In the genomic region with DNA sequence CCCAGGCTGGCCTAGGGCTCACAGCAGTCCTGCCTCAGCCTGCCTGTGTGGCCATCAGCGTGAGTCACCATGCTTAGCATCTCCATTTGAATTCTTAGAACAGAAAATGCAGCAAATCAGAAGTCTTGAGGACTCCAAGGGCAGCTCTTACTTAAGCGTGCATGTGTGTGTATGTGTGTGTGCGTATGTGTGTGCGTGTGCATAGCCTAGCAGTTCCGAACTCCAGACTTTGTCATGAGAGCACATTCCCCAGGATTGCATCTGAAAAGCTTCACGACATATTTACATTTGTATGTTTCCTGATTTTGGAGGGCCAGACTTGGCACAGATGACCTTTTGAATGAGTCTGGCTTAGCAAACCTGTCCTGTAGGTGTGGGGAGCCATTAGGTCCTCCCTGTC, we compare ENCODE assay signal across 22 mouse cellular contexts. TPM values are rescaled to one million over a fixed set of nuclear protein-coding genes. Genes with fewer than 3 reads are reported as not detected.
A peak's percentile ranks its signal among the peaks of the same experiment; 100 is the strongest.
DNase-seq lines count a peak whose midpoint lies in the region; ATAC-seq and TF ChIP-seq lines count a peak whose summit lies in the region.
"Had no signal": no experiment of that assay in that cellular context is flagged by ENCODE, and none has a peak within 500 bp of the region (broad histone marks: within the 10 kb centered on the region; RNA-seq: fewer than 3 reads in every experiment).

No protein-coding gene starts in this region.

- no peak overlapping the region for H3K4me3 ChIP-seq in liver, embryonic 12.5 days
- no peak overlapping the region for H3K4me3 ChIP-seq in liver, postnatal 0 days (ENCODE audit: low read depth, low read length)
- no peak overlapping the region for H3K4me3 ChIP-seq in lung, embryonic 15.5 days
- H3K4me3 ChIP-seq in lung, adult 2 months (replicated peaks; ENCODE audit: extremely low read depth, low read depth, low read length): no peak overlapping the region
- H3K4me3 ChIP-seq in intestine, embryonic 15.5 days (replicated peaks): no peak overlapping the region
- H3K4me3 ChIP-seq in intestine, postnatal 0 days (ENCODE audit: low read depth, low read length): no peak overlapping the region
- H3K4me3 ChIP-seq: embryonic facial prominence, embryonic 15.5 days; erythroblast, embryonic 14.5 days; forebrain, embryonic 10.5 days; gastrocnemius, adult 2 months; heart, embryonic 13.5 days had no signal

- H3K9me3 ChIP-seq in liver, embryonic 12.5 days (replicated peaks): no peaks in the 10 kb centered on the region
- no peaks in the 10 kb centered on the region for H3K9me3 ChIP-seq in liver, postnatal 0 days (ENCODE audit: low read length)
- no peaks in the 10 kb centered on the region for H3K9me3 ChIP-seq in lung, embryonic 15.5 days
- H3K9me3 ChIP-seq in intestine, embryonic 15.5 days: no peaks in the 10 kb centered on the region
- no peaks in the 10 kb centered on the region for H3K9me3 ChIP-seq in intestine, postnatal 0 days (ENCODE audit: control insufficient read depth)
- H3K9me3 ChIP-seq: embryonic facial prominence, embryonic 15.5 days; forebrain, embryonic 10.5 days; heart, embryonic 13.5 days had no signal

- peaks cover 22% of the 10 kb centered on the region for H3K36me3 ChIP-seq in liver, embryonic 12.5 days
- H3K36me3 ChIP-seq in liver, postnatal 0 days (replicated peaks; ENCODE audit: insufficient read depth, low read length): peaks cover 5% of the 10 kb centered on the region
- no peaks in the 10 kb centered on the region; the same call in 1 of the 2 replicates for H3K36me3 ChIP-seq in lung, embryonic 15.5 days
- 0 out of 2 replicates have a peak, but pooled peaks cover 4% of the 10 kb centered on the region for H3K36me3 ChIP-seq in intestine, embryonic 15.5 days
- peaks cover 17% of the 10 kb centered on the region for H3K36me3 ChIP-seq in intestine, postnatal 0 days (ENCODE audit: control insufficient read depth, insufficient read depth)

- no peak overlapping the region for H3K4me2 ChIP-seq in liver, embryonic 12.5 days
- no peak overlapping the region for H3K4me2 ChIP-seq in liver, postnatal 0 days (ENCODE audit: low read depth, low read length)
- H3K4me2 ChIP-seq in lung, embryonic 15.5 days: no peak overlapping the region
- peak overlapping the region; percentile 28; the same call in 1 of the 2 replicates for H3K4me2 ChIP-seq in intestine, embryonic 15.5 days (replicated peaks)
- H3K4me2 ChIP-seq in intestine, postnatal 0 days (replicated peaks; ENCODE audit: low read depth): no peak overlapping the region
- H3K4me2 ChIP-seq: embryonic facial prominence, embryonic 15.5 days; heart, embryonic 13.5 days had no signal

- no peak for TF ChIP-seq CTCF in liver, postnatal 0 days (IDR thresholded peaks at IDR 0.05; ENCODE audit: low read depth)
- no peak for TF ChIP-seq CTCF in lung, adult 2 months (IDR thresholded peaks at IDR 0.05; ENCODE audit: insufficient read depth, low read length)
- no peak for TF ChIP-seq CTCF in intestine, postnatal 0 days (IDR thresholded peaks at IDR 0.05; ENCODE audit: low read depth)

- no peaks in the 10 kb centered on the region for H3K27me3 ChIP-seq in liver, embryonic 12.5 days (replicated peaks)
- no peaks in the 10 kb centered on the region for H3K27me3 ChIP-seq in liver, postnatal 0 days (ENCODE audit: insufficient read depth, low read length)
- H3K27me3 ChIP-seq in lung, embryonic 15.5 days: no peaks in the 10 kb centered on the region
- H3K27me3 ChIP-seq in intestine, embryonic 15.5 days (replicated peaks): no peaks in the 10 kb centered on the region
- H3K27me3 ChIP-seq in intestine, postnatal 0 days (replicated peaks; ENCODE audit: control insufficient read depth, insufficient read depth, low read length): no peaks in the 10 kb centered on the region
- H3K27me3 ChIP-seq: CH12.LX; embryonic facial prominence, embryonic 15.5 days; heart, embryonic 13.5 days; Patski had no signal

- DNase-seq in liver, postnatal 0 days: no peak
- no peak for DNase-seq in lung, adult 2 months
- DNase-seq in cerebellum, postnatal 36 days: no peak
- DNase-seq: adrenal gland, postnatal 25 days; cerebellum, adult 18-20 months; cerebellum, adult 9-11 months; embryo, embryonic 11 days; gastrocnemius, adult 2 months; gastrocnemius, postnatal 25 days; heart, postnatal 36 days had no signal

- H3K27ac ChIP-seq in liver, embryonic 12.5 days: peak overlapping the region; percentile 1; the same call in 1 of the 2 replicates
- no peak overlapping the region for H3K27ac ChIP-seq in liver, postnatal 0 days (ENCODE audit: low read depth)
- H3K27ac ChIP-seq in lung, embryonic 15.5 days: peak overlapping the region; percentile 56
- peak overlapping the region; percentile 52 for H3K27ac ChIP-seq in intestine, embryonic 15.5 days
- H3K27ac ChIP-seq in intestine, postnatal 0 days (ENCODE audit: low read depth, low read length): peak overlapping the region; percentile 50
- H3K27ac ChIP-seq: embryonic facial prominence, embryonic 15.5 days; forebrain, embryonic 10.5 days; gastrocnemius, adult 2 months; heart, embryonic 13.5 days had no signal

- H3K4me1 ChIP-seq in liver, embryonic 12.5 days: peaks cover 43% of the 10 kb centered on the region
- H3K4me1 ChIP-seq in liver, postnatal 0 days (ENCODE audit: insufficient read depth): peaks cover 28% of the 10 kb centered on the region
- H3K4me1 ChIP-seq in lung, embryonic 15.5 days: peaks cover 29% of the 10 kb centered on the region
- peaks cover 12% of the 10 kb centered on the region for H3K4me1 ChIP-seq in lung, adult 2 months (ENCODE audit: control insufficient read depth, insufficient read depth, low read length)
- H3K4me1 ChIP-seq in intestine, embryonic 15.5 days (replicated peaks): peaks cover 24% of the 10 kb centered on the region
- 0 out of 2 replicates have a peak, but pooled peaks cover 16% of the 10 kb centered on the region for H3K4me1 ChIP-seq in intestine, postnatal 0 days (replicated peaks; ENCODE audit: control insufficient read depth, insufficient read depth, low read length)

- TF ChIP-seq EP300 in liver, postnatal 0 days (IDR thresholded peaks at IDR 0.05; ENCODE audit: low read depth): no peak

- no peak overlapping the region for H3K9ac ChIP-seq in liver, embryonic 12.5 days
- no peak overlapping the region for H3K9ac ChIP-seq in liver, postnatal 0 days (replicated peaks)
- no peak overlapping the region for H3K9ac ChIP-seq in lung, embryonic 15.5 days
- no peak overlapping the region for H3K9ac ChIP-seq in intestine, embryonic 15.5 days
- no peak overlapping the region for H3K9ac ChIP-seq in intestine, postnatal 0 days (ENCODE audit: low read depth, low read length)
- H3K9ac ChIP-seq: embryonic facial prominence, embryonic 15.5 days; heart, embryonic 13.5 days had no signal

- TF ChIP-seq POLR2A in lung, adult 2 months (IDR thresholded peaks at IDR 0.05; ENCODE audit: borderline replicate concordance, extremely low read depth, low read depth, low read length): no peak

- ATAC-seq in liver, embryonic 12.5 days: no peak
- ATAC-seq in liver, postnatal 0 days: no peak
- ATAC-seq in lung, embryonic 15.5 days (ENCODE audit: borderline replicate concordance, extremely low read depth, low FRiP score, low TSS enrichment): no peak
- no peak for ATAC-seq in intestine, embryonic 15.5 days
- ATAC-seq in intestine, postnatal 0 days: no peak
- ATAC-seq: activated CD4-positive, CD25-positive, alpha-beta regulatory T cell, adult 4 months; forebrain, embryonic 14.5 days; Patski had no signal

- 88% methylated on average over 6 of the region's 6 CpGs for WGBS in liver, embryonic 12.5 days (ENCODE audit: insufficient replicate concordance)
- WGBS in liver, postnatal 0 days (ENCODE audit: insufficient replicate concordance): 85% methylated on average over 6 of the region's 6 CpGs
- 64% methylated on average over 6 of the region's 6 CpGs for WGBS in lung, embryonic 15.5 days
- WGBS in lung, adult 2 months: 71% methylated on average over 6 of the region's 6 CpGs
- whole genome bisulfite sequencing in intestine, embryonic 15.5 days: 75% methylated on average over 6 of the region's 6 CpGs
- 64% methylated on average over 6 of the region's 6 CpGs for WGBS in intestine, postnatal 0 days

RNA-seq across cellular contexts. Expression of a gene that starts 2.0 kb away (rescaled TPM):
- polyA plus RNA-seq in liver, embryonic 12.5 days (2016; fragmentation: Nextera tagmentation; extraction: Ambion mirVana): 131 and 137 TPM in 2 replicates
- 18.8 and 29.0 TPM in 2 replicates for polyA plus RNA-seq in liver, postnatal 0 days (2015; fragmentation: Nextera tagmentation; extraction: Ambion mirVana)
- polyA plus RNA-seq in lung, embryonic 15.5 days (2015; fragmentation: Nextera tagmentation; extraction: Ambion mirVana): 62.1 and 66.1 TPM in 2 replicates
- polyA plus RNA-seq in lung, adult 2 months (2012; rRNA removed): 6.8 and 12.5 TPM in 2 replicates
- polyA plus RNA-seq in intestine, embryonic 15.5 days (2015; fragmentation: Nextera tagmentation; extraction: Ambion mirVana): 62.8 and 65.7 TPM in 2 replicates
- 20.0 and 21.4 TPM in 2 replicates for polyA plus RNA-seq in intestine, postnatal 0 days (2015; fragmentation: Nextera tagmentation; extraction: Ambion mirVana)
